Mouse (Mus musculus): ENCODE results near the gene Notch2. TPM values are rescaled to one million over a fixed set of nuclear protein-coding genes. Genes with fewer than 3 reads are reported as not detected.

Notch2 gene
- total RNA-seq, 1 experiment from 2014 or later, result 80.9 TPM

DNA sequence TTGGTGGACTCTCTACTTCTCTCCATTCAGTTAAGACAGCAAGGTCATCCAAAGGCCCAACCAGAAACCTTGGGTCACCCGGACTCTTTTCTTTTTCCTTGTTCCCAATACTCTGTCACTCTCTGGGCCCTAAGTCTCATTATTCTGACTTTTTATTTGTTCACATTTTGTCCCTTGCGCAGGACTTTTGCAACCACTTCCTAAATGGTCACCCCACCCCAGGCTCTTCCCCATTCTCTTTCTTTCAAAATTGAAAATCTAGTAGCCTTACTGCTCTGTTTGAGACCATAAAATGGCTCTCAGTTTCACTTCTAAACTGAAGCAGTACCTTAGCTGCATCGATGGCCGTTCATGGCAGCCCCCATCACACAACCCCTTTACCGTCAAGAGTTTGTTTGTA, 18.5 kb upstream of the Notch2 start:
- no peak for DNase-seq

DNA sequence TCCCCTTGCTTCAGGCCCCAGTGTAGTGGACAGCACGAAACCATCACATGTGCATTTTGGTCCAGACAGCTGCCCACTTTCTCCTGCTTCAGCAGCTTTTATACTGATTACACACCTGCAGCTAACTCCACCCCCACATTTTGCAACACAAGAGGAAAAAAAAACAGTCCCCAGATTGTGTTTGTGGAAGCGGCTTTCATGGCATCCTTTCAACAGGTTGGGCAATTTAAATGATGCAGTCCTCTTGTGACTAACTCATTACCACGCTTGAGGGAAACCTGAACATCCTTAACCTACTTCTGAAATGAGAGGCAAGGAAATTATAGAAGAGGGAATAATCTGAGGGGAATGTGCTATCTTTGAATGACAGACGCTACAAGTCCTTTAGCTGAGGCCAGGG, 15.0 kb upstream of the Notch2 start:
- DNase-seq, result no peak

DNA sequence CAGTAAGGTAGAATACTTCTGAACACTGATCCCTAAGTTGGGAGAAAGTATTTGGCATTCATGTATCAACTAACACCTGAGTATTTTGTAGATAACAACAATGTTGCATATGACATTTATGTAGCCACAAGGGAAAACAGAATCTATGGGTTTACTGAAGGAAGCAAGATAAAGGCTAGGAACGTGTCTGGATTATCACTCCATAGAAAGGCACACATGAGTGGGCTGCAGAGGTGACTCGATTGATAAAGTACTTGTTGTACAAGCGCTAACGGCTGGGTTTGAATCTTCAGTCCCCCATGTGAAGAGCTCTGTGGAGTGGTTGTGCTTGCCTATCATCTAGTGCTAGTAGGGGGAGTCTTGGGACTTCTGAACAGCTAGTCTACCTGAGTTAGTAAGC, 9.8 kb upstream of the Notch2 start:
- no peak for DNase-seq

DNA sequence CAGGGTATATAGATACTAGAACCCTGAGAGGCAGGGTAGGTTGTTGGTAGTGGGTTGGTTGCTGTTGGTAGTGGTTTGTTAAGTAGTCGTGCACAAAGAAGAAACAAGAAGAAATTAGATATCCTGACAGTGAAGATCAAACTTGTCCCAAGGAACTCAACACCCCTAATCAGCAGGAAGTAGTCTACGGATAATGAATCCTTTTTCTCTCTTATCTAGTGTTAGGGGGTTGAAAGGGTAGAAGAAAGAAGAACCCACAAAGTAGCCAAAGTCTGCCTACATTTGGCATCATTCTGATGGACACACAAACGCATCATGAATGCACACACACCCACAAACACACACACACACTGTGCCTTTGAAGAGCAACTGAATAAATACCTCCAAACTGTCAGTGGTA, 9.1 kb upstream of the Notch2 start:
- no peak for DNase-seq

DNA sequence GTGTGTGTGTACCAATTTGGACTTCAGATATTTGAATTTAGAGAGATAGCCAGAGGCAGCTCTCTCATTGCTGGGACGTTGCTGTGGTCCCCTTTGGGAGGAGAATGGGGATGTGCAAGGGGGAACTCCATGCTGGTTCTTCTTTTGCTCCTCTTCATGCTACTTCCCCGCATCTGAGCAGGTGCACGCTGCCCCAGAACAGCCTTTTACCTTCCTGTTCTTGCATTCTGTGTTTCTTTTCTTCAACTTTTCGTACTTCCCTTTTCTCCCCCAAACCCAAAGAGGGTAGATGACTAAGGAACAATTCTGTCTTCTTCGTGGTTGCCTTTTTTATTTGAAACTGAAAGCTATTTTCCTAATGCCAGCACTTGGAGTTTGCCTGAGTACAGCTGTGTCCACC, 8.0 kb upstream of the Notch2 start:
- no peak for DNase-seq

DNA sequence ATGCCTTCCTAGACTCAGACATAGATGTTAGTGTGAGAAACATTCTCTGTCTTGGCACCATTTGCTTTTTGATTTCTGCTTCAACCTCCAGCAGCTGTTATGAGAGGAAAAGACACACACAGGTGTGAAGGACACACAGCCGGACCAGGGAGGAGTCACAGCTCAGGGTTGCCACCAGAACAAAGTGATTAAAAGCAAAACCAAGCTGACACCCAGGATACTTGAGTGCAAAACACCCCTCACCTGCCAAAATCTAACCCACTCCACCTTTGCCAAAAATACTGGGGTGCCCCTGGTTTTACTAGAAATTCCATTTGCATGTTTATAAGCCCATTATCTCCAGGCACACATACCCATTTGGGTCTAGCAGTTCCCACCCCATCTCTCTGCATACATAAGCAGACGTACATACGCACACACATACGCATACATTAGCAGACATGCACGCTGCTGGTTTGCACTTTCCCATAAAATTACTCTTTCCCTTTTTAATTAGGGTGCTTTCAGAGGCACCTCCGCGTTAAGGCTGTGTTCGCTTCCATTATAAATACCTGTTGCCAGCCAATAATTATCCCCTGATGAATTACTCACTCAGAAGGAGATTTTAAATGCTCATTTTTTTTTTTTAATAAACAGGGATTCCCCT, 7.2 kb upstream of the Notch2 start:
- no peak for DNase-seq

DNA sequence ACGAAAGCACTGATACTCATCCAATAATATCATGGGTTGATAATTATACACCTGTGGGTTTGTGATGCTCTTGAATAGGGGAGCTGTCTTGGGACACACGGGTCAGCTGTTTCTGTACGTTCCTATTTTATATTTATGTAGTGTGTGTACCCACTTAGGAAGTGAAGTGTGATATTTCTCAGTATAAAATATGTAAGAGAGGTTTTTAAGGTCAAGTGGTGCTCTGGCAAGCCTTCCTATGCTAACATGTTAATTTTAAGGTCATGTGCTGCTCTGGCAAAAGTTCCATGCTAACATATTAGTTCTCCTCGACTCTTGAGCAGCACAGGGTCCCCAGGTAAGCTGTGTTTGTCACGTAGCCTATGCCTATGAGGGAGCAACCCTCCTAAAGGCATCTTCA, 6.4 kb upstream of the Notch2 start:
- DNase-seq, result no peak

DNA sequence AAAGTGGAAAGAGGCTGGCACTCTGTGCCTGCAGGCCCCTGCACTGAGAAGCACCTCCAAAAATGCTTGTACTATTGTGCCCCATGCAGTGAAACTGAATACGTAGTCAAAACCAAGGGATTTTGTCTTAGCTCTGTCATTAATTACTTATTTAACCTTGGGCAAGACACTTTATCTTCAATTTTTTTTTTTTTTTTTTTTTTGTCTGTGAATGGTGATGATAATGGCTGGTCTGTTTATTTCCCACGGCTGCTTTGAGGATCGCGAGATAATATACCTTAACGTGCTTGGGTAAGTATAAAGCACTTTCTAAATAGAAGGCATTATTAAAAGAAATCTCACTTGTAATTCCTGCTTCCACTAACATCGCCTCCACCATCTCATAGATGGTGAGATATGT, 5.2 kb upstream of the Notch2 start:
- DNase-seq, result no peak

DNA sequence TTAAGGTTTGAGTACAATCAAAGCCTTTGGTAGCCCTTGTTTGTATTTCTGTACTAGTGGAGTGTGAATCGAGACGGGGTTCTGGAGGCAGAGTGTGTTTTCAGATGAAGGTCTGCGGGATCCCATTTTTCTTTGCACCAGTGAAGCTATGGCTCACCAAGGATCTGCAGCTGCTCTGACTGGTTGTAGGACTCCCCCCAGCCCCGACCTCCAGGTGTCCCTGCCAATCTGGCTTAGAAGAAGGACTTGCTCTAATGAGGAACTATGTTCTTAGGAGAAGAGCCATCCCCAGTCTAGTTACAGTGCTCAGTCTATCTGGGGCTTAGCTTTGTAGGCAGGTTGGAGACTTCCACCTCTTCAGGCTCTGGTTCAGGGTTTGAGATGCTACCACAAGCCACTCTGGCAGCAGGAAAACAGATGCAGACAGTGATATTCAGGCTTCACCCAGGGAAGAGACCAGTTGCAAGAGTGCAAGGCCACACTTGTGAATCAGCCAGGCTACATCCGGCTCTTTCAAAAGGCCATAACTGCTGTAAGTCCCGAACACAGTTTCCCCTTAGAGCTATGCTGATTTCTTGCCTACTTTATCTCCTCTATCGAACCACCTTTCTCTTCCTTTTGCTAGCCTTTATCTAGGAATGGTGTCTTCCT, 4.0 kb upstream of the Notch2 start:
- no peak for DNase-seq

DNA sequence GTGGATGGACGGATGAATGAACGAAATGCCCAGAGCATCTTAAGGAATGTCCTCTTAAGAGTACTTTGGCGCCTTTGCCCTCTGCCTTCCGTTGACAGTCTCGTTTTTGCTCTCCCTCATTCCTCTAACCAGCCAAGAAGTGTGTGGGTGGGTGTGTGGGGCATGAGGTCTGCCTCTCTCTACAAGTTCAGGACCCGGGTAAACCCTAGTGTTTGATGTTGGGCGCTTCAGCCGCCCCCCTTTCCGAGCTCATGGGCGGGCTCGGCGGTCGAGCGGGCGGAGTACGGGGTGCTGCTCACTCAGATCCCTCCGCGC, 284 bp upstream of the Notch2 start:
- DNase-seq, result no peak

DNA sequence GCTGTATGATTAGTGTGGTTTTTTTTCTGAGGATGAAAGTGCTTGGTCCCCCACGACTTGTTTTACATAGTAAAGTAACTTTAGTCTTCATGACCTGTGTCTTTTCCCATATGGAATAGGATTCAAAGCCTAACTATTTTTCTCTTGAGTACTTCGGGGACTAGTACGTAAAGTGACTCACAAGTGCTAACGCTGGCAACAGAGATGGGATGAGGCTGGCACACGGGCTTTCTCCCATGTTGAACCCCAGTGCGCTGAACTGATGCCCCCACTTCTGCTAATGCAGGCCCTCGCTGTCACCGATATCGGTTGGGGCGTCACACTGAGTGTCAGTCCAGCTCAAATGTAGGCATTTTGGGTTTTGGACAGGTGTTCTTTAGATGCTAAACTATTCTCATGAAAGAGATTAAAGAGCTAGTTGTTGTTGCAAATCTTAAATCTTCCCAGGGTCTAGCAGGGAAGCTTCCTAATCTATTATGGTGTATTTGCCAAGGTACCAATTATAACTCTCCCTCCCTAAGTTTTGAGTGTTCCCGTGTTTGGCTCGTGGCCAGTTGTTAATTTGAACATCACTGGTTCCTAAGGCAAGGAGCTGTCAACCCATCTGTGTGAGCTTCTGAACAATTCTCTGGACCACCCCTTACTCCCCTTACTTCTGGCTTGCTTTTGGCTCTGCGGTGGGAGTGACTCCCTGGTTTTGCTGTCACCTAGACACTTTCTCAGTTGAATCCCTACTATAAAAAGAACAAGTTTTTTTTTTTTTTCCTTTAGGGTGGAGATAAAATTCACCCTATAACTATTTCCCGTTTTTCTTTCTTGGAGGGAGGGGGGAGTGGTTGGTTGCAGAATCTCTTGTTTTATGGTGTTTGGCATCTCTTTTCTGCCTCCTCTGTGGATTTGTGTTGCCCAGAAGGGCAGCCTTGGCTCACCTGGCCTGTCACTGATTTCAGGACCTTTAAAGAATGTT, 2.2 kb downstream of the Notch2 start:
- DNase-seq, result no peak

DNA sequence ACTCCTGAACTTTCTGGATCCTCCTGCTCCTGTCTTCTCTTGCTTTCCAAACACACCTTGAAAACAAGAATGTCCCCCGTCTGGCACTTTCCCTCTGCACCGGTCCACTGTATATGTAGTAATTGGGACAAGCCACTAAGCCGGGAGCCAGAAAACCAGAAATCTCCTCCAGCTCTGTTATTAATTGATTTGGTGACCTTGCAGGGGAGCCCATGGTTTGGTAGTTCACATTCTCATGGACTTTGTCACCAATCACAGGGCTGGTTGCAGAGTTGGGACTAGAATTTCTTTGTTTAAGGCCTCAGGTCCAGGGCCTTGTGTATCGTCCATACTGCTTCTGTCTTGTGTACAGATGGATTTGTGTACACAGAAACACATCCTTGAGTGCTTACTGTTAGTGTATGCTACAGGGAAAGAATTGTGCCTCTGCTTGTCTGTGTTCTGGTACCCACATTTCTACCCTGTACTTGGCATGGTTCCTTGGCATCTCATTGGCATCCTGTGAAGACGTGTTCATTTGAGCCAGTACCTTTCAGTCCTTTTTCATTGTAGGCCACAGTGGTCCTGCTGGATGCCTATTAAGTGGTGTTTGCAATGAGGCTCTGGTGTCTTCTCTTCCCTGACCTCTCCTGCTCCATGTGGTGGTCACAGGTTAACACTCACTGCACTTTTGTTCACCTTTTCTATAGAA, 3.7 kb downstream of the Notch2 start:
- no peak for DNase-seq

DNA sequence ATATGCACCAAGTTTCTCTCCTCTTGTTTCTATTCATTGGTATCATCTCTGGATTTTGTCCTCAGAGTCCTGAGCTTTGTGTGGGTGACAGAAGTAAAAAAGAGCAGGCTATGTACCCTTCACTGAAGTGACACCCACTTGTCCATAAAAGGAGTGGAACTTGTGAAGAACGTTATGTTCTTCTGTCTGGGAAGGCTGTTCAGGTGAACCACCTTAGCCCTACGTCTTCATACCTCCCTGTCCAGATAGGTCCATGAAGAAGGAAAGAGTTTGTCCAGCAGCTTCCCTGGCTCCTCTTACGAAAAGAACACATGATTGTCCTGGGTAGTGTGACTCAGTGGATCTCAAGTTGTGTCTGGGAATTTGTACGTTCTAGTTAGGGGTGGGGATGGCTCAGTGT, 4.9 kb downstream of the Notch2 start:
- no peak for DNase-seq

DNA sequence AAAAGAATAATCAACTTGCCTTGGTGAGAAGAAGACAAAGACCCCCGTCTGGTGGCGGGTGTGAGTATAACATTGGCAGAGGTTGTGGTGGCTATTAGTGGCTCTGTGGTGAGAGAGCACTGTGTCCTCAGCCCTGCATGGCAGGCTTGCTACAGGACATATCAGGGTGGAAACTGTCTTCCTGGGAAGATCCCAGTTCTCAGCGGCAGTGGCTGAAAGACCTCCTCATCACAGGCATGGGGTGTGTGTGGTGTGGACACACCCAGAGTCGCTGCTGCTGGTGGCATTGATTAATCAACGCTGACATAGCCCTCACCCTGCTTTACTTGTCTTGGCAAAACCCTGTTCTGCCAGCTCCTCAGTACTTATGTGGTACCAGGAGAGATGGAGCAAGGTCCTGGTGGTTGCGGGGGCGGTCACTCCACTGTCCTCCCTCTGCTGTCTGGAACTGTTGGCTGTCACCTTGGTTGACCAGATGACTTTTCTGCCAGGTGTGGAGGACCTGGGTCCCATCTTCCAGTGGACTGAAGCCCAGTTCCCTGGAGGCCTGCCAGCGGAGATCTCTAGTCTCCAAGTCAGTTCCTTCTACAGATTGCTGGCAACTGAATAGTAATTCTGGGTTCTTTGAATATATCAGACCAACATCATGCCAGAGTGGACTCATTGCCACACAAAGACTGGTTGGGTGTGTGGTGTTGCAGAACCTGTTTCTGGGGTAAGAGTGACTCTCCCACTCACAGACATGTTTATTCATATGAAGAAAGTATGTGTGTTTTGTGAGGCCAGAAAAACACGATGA, 7.3 kb downstream of the Notch2 start:
- no peak for DNase-seq

DNA sequence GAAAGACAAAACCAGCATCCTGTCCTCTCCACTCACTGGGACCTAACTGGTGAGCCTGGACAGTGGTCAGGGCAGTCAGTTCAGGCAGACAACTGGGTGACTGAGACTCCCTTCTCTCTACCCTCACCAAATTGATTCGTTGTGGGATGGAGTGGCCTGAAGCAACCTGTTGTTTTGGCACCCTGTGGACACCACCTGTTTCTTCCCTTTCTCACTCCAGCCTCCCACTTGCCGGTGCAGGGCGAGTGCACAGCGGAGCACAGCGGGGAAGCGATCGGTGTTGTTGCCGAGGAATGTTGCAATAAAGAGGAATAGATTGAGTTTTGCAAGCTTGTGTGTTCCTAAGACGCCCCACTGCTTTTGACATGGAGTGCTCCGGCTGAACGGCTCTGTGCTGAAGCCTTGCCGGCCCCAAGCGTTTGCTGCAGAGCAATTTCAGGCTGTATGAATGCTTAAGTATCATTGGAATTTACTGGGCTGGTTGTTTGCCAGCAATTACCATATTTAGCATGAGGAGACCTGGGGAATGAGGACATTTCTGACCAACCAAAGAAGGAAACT, 11.0 kb downstream of the Notch2 start:
- peak; percentile 33 for DNase-seq

DNA sequence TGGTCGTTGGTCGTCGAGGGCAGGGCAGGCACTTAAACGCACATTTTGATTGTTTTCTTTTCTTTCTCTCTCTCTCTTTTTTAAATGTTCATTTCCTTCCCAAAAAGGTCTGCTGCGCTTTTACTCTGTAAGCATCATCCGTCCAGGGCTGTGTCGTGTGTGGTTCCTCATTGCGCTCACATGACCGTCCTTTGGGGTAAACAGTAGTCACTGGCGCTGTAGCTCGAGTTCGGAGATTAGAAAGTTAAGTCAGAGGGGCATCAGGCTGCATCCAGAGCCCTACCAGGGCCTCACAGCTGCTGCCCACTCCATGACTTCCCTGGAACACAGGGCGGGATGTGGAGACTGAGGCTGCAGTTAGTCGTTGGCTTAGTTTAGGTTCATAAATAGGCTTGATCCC, 12.2 kb downstream of the Notch2 start:
- DNase-seq, result no peak

DNA sequence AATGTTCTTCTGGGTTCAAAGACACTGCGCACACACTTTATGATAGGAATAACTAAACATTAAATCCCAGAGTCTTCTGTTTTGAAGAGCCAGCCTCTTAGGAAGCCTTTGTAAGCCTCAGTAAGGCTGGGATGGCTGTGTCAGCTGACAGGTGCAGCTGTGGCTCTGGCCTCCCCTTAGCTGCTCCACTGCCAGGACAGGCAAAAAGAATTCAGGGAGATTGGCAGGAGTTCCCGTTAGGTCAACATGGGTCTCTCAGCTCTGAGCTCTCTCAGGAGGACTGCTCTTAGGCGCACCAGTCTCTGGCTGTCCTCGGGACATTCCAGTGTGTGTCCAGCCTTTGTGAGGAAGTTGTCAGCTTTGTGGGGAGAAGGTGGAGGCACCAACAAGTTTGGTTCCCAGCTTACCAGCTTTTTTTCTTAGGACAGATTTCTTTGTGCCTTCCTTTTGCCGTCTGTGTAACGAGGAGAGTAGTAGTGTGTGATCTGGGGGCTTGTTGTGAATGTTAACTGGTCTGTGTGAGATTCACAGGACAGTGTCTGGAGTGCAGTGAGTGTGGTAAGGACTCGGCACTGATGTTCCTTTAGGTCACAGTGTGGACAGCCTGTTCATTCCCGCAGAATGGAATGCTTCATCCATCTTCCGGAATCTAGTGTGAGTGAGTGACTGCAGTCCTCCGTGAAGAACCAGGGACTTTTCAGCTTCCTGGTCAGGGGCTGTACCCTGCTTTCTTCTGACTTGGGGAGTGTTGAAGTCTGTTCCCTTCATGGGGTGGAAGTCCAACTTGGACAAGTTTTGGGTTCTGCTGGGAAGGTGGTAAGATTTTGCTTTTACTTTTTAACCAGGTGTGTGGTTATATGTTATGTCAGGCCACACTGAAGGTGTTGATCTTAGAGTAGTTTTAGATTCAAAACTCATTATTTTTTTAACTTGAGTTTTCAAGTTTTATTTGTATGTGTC, 12.9 kb downstream of the Notch2 start:
- no peak for DNase-seq

DNA sequence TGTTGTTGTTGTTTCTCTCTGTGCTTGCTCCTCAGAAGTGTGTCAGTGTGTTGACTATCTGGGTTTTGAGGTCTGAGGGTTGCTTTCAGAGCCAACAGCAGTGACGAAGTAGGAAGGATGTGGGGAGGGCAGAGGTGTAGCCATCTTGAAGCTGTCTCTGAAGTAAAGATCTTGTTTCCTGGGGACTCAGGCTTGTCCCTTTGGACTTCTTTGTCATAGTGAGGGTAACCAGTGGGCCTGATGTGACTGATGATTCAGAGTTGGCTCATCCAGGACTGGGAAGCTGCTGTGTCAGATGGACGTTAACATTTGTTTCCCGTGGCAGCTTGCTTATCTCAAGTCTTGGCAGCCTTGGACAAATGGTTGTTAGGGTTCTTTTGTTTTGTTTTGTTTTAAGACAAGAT, 14.0 kb downstream of the Notch2 start:
- DNase-seq, result no peak

DNA sequence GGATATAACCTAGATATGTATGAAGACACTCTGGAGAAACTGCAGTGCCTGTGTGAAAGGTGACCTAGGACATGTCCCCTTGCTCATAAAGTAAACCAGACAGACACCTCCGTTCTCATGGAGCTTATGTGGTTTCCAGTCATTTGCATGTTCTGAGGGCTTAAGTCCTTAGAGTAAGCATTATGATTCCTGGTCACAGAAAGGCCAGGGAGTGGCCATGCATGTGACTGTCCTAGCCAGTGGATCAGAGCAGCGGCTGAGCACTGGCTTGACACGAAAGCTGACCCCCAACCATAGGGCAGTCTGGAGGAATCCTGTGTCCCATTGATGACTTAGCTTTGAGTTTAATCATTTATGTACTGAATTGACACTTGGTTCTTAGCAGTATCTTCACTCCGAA, 14.7 kb downstream of the Notch2 start:
- DNase-seq, result no peak

DNA sequence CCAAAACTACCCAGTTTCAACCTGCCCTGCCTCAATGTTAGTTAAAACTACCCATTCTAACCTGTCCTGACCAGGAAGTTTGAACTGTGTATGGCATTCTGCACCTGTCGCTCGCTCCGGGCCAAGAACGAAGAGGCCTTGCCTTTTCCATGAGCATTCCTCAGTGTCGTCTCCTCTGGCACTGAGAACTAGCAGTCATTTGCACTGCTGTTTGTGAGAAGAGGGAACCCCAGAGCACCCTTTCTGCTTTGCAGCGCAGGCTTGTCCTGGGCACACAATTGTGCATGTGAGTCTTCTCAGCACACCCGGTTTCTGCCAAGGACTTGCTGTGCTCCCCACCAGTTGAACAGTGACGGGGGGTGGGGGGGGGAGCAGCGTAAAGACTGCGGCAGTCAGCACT, 15.6 kb downstream of the Notch2 start:
- DNase-seq, result no peak

DNA sequence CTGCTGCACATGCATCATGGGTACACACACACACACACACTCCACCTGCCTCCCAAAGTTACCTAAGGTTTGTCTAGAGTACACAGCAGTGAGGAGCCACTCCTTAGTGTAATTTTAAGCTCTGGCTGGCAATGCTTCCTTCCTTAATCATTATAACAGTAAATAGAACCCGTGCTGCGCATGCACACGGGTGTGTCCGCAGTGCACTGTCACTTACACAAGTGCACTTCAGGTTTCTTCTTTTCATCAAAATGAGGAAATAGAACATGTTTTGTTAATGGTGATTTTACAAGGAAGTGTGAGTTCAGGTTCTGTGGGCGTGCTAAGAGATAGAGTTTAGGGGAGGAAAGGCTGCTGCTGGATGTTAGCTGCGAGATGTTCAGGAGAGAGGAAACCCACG, 17.8 kb downstream of the Notch2 start:
- DNase-seq, result no peak
